Mouse (Mus musculus) layer of hippocampus, postnatal 14 days (tissue): ENCODE data around the gene Epb41l1. TPM values are rescaled to one million over a fixed set of nuclear protein-coding genes. Genes with fewer than 3 reads are reported as not detected.
A peak's percentile ranks its signal among the peaks of the same experiment; 100 is the strongest.

Source experiments
- DNase-seq, 2 experiments: peaks; one replicate each; pipeline ENCODE4 v3.0.0; 2021 to 2022; ENCODE audit warnings: low spot score in 2 of 2, mixed read lengths in 1 of 2
- total RNA-seq, 2 experiments: library from RNA; stranded (reverse); gene quantifications; 2 replicates each; pipeline ENCODE4 v1.2.3; 2021

Gene Epb41l1
- total RNA-seq, 2 experiments from 2014 or later: 299 to 316 TPM

DNA sequence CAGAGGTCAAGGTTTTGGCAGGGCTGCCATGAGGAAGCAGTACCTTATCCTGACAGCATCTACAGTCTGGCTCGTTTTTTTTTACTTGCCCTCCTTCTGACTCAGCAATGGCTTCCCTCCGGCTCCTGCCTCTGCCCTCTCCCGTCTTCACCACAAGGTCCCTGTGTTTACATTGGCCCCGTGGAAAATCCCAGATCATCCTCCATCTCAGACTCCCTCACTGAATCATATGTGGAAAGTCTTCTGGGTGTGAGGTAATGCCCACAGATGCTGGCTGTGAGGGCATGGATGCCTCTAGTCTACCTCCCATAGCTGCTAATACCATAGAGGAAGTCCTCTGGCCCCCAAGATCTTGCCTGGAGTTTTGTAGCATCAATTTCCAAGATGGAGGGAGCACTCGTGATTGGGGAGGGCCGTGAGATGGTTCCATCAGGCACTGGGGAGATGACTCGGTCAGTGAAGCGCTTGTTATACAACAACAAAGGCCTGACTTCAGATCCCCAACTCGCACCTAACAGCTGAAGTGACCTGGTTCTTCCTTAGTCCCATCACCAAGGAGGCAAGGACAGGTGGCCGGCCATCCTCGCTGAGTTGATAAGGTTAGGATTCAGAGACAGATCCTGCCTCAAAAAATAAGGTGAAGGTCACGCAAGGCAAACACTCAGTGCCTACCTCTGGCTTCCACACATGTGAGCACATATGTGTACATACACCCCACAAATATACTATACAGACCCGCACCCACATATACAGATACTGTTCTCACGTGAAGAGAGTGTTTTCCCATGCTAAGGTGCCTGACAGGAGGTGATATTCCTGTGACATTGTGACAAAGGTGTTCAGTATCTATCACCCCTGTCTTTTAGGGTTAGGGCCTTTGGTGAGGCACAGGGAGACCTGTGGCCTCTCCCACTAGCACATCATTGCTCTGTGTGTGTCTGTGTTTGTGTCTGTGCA lies 36.0 kb downstream of the Epb41l1 start:
- no peak for DNase-seq

- no peak for DNase-seq
Measured at GRCm38 (mm10) chr2:156457343-156457717, 36.6 kb downstream of the Epb41l1 start.

GRCm38 (mm10) chr2:156460470-156460869 lies 39.8 kb downstream of the Epb41l1 start:
- peak; percentile 62 to 72 for DNase-seq

DNA sequence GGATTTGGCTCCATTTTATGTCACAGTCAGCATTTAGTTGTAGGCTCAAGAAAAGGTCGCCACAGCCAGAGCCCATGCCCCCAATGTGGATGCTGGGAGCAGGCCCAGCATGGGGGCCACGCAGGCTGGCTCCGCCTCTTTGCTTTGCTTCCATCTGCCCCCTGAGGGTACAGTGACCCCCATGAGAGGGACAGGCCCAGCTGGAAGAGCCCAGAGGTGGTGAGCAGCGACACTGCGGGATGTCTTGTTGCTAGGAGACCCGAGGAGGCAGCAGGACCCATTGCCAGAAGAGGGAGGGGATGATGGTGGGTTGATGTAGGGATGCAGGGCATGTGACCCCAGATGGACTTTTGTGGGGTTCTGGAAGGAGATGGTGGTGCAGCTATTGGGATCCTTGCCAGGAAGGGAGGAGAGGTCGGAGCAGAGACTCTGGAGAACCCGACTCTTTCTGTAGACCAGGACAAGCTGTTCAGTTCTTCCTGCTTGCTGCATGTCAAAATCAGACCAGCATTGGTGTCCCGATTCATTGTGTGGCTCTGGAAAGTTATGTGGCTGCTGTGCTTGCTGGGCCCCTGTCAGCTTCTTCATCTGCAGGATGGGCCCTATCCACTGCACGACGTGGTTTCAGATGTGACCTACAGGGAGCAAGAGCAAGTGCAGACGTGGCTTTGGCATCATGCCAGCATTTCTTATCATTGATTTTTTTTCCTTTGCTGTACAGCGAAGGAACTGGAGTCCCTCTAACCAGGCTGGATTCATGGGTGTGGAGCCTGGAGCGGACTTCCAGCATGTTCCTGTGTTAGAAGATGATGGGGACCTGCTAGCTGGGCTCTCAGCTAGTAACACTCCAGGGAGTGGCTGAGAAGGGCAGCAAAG lies 41.7 kb downstream of the Epb41l1 start:
- DNase-seq: no peak

- DNase-seq: peak in 1 of 2 experiments; percentile 62
Measured at GRCm38 (mm10) chr2:156464416-156464815, 43.7 kb downstream of the Epb41l1 start.

GRCm38 (mm10) chr2:156467538-156467937 lies 46.8 kb downstream of the Epb41l1 start:
- peak in 1 of 2 experiments; percentile 60 for DNase-seq

DNA sequence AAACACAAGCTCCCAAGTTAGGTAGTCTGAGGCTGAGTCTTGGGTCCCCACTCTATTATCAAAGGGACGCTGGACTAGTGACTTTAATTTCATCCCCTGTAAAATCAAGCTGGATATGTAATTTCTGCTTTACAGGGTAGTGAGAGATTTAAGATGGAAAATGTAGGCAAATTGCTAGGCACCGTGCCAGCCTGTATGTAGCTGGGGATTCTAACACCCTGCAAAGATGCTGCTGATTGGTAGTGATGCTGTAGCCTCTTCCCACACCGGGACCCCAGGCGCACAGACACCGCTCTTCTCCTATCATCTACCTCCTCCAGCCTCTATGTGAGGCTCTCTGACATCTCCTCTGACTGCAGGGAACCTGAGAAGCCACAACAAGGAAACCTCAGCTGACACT lies 48.2 kb downstream of the Epb41l1 start:
- no peak for DNase-seq

GRCm38 (mm10) chr2:156469508-156469907 lies 48.8 kb downstream of the Epb41l1 start:
- no peak for DNase-seq

- DNase-seq: no peak
Measured at GRCm38 (mm10) chr2:156470938-156471337, 50.2 kb downstream of the Epb41l1 start.

GRCm38 (mm10) chr2:156472336-156472735 lies 51.6 kb downstream of the Epb41l1 start:
- no peak for DNase-seq

DNA sequence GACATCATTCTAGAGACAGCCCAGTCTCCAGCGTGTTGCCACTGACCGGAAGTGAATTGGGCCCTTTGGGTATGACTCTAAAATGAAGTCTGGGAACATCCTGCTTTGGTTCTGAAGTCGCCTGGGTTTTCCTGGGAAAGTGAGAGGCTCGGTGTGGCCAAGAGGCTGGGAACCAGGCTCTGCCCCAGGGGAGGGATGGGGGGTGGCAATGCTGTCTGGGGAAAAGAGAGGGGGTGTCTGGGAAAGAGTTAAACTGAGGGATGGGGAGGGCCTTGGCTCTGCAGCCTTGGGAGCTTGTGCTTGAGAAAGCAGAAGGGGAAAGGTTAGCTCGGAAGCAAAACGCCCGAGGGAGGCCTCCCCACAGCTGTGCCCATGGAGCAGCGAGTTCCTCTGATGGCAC lies 53.0 kb downstream of the Epb41l1 start:
- no peak for DNase-seq

DNA sequence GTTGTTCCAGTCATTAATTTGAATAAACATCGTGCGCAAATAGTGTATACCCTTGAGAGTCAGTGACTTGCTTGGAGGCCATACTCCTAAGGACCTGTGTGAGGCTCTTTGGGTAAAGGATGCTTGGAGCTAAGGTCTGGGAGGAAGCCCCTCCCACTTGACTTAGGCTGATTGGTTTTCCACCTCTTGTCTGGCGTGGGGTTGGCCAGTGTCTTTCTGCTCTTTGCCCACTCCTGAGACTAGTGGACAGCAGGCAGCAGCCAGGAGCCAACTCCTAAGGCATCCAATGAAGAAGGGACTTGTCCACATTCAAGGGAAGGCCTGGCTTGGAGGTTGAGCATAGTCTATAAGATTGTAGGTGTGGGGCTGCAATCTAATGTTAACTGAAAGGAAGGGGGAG lies 53.4 kb downstream of the Epb41l1 start:
- no peak for DNase-seq

GRCm38 (mm10) chr2:156474891-156475284 lies 54.2 kb downstream of the Epb41l1 start:
- DNase-seq: no peak

- peak; percentile 64 to 69 for DNase-seq
Measured at GRCm38 (mm10) chr2:156475285-156476110, 54.8 kb downstream of the Epb41l1 start.

GRCm38 (mm10) chr2:156476111-156476747 lies 55.5 kb downstream of the Epb41l1 start:
- DNase-seq: no peak

- peak in 1 of 2 experiments; percentile 49 for DNase-seq
Measured at GRCm38 (mm10) chr2:156476748-156477151, 56.0 kb downstream of the Epb41l1 start.

GRCm38 (mm10) chr2:156478046-156478690 lies 57.5 kb downstream of the Epb41l1 start:
- no peak for DNase-seq

DNA sequence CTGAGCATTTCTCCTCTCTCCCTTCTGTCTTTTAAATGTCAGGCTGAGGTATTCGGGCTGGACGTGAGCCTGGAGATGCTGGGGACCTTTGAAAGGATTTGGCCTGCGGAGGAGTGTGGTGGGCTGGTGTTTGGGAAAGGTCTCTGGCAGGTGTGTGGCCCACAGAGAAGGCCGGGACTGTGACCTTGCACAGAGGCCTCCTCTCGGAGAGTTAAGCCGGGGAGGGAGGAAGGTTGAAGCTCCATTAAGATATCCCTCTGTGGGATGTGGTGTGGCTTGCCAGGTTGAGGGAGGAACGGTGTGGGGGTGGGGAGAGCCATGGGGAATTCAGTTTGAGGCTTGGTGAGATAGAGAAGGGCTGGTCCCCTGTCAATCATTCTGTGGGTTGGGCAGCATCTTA lies 59.1 kb downstream of the Epb41l1 start:
- peak in 1 of 2 experiments; percentile 56 for DNase-seq

DNA sequence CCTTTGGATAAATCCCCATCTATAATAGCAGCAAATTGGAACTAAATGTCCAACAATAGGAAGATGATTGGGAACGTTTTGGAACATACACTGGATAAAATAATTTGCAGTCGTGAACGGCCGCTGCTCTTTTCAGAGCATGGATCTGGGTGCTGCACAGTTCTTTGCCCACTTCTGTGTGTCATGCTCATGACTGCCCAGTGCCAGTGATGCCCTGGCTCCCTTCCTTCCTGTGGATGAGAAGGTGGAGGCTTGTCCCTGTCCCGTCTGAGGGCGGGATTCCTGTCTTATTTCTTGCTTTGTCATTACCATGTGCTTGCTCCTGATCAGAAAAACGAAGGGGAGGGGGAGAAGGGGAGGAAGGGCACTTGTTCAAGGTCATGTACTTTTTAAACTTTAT lies 59.6 kb downstream of the Epb41l1 start:
- DNase-seq: no peak

DNA sequence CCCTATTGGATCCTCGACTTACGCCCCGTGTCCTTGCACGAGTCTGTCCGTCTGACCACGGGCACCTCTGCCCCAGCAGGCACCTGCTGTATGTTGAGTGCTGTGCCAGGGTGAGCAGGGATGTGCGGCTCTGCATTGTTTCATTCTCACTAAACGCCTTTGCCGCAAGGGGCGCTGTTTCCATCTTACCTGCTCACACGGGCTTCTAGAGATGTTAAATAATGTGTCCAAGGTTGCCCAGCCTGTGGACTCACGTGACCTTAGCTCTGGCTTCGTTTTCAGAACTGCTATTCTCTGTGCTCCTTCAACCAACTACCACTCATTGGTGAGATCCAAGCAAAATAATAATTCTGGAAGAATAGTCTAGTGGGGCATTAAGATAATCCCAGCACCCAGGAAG lies 61.6 kb downstream of the Epb41l1 start:
- peak in 1 of 2 experiments; percentile 58 for DNase-seq
